Mouse (Mus musculus): ENCODE data around the gene Myh14. TPM values are rescaled to one million over a fixed set of nuclear protein-coding genes. Genes with fewer than 3 reads are reported as not detected.

Gene Myh14
- polyA plus RNA-seq, 1 experiment from 2014 or later, result 1.9 TPM

DNA sequence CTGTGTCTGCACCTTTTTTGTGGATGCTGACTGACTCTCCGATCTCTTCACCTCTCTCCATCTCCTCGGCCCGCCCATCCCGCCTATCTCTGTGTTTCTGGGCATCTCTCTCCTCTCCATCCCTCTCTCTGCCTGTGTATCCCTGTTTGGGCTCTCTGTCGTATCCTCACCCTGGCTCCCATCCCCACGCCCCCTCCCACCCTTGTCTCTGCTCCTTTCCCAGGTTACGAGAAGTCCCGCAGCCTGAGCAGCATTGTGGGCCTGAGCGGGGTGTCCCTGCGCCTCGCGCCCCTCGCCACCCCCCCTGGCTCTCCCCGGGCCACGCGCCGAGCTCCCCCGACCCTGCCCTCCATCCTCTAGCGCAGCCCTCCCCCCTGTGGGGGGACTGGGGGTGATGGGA is 69.0 kb downstream of the Myh14 start:
- H3K9me3 ChIP-seq (ENCODE audit: control insufficient read depth, low read length), result no peaks in the 10 kb centered on the region
- H3K27me3 ChIP-seq (ENCODE audit: control insufficient read depth, insufficient read depth, low read length), result peaks cover 64% of the 10 kb centered on the region
- no peak overlapping the region for H3K4me3 ChIP-seq (ENCODE audit: control insufficient read depth in 1 of 2, insufficient read depth in 1 of 2, low read depth in 1 of 2, low read length in 2 of 2)
- H3K36me3 ChIP-seq (ENCODE audit: control insufficient read depth, insufficient read depth, low read length), result no peaks in the 10 kb centered on the region
- H3K9ac ChIP-seq (ENCODE audit: low read length), result no peak overlapping the region
- no peak overlapping the region for H3K27ac ChIP-seq (replicated peaks in 1 of 2; ENCODE audit: control insufficient read depth in 1 of 2, insufficient read depth in 1 of 2, low read depth in 2 of 2, low read length in 2 of 2)
- no peak for ATAC-seq (ENCODE audit: insufficient number of reproducible peaks, insufficient read depth, low FRiP score, low read depth)
- 0 out of 4 replicates have a peak, but pooled peaks cover 0 to 2% of the 10 kb centered on the region in 2 experiments for H3K4me1 ChIP-seq (ENCODE audit: control insufficient read depth in 2 of 2, insufficient read depth in 2 of 2, low read length in 2 of 2)
- 13% methylated on average over 19 of the region's 19 CpGs for WGBS
- H3K4me2 ChIP-seq (ENCODE audit: low read length), result no peak overlapping the region

DNA sequence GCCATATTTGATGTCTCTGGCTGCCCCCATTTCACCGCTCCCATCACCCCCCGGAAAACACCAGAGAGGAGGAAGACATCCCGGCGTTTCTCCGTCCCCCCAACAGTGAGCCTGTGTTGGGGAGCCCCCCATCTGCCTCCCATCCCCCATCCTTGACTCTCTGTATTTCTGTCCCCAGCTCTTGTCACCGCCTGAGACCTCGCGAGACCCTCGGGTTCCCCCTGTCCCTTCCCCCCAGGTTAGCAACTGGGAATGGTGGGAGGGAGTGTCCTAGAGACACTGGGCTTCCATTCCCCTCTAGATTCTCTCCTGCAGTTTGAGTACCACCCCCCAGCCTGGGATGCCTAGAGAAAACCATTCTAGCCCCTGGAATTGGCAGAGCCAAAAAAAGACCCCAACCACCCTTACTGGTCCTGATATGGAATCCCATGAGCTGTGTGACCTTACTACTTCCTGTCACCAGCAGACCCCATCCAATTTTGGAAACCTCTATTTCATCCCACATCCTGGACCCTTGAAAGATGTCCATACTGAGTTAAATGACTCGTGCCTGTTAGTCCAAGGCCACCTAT is 69.9 kb downstream of the Myh14 start:
- Histone ChIP-seq H3K27ac (replicated peaks in 1 of 2; ENCODE audit: control insufficient read depth in 1 of 2, insufficient read depth in 1 of 2, low read depth in 2 of 2, low read length in 2 of 2) (no peak overlapping the region), H3K4me1 (ENCODE audit: control insufficient read depth in 2 of 2, insufficient read depth in 2 of 2, low read length in 2 of 2) (0 out of 4 replicates have a peak, but pooled peaks cover 0 to 2% of the 10 kb centered on the region in 2 experiments), H3K9ac (ENCODE audit: low read length) (no peak overlapping the region), H3K27me3 (ENCODE audit: control insufficient read depth, insufficient read depth, low read length) (peaks cover 56% of the 10 kb centered on the region), H3K4me3 (ENCODE audit: control insufficient read depth in 1 of 2, insufficient read depth in 1 of 2, low read depth in 1 of 2, low read length in 2 of 2) (no peak overlapping the region), H3K36me3 (ENCODE audit: control insufficient read depth, insufficient read depth, low read length) (no peaks in the 10 kb centered on the region), H3K9me3 (ENCODE audit: control insufficient read depth, low read length) (no peaks in the 10 kb centered on the region), H3K4me2 (ENCODE audit: low read length) (no peak overlapping the region)
- no peak for ATAC-seq (ENCODE audit: insufficient number of reproducible peaks, insufficient read depth, low FRiP score, low read depth)
- WGBS, result 79% methylated on average over 10 of the region's 10 CpGs

DNA sequence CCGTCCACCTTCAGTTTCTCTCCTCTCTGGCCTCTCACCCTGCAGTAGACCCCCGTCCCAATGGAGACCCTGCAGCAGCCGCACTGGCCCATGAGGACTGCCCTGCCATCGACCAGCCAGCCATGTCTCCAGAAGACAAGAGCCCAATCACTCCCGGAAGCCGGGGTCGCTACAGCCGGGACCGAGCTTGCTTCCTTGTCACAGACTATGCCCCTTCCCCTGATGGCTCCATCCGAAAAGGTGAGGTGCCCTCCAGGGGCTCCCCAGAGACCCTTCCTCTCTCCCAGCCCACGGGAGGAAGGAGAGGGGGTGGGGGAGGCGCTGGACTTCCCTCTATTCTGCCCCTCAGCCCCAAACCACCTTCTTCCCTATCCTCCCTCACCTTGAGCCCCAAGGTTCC is 72.3 kb downstream of the Myh14 start:
- 79% methylated on average over 12 of the region's 12 CpGs for WGBS
- Histone ChIP-seq H3K4me3 (ENCODE audit: control insufficient read depth in 1 of 2, insufficient read depth in 1 of 2, low read depth in 1 of 2, low read length in 2 of 2) (no peak overlapping the region), H3K9ac (ENCODE audit: low read length) (no peak overlapping the region), H3K36me3 (ENCODE audit: control insufficient read depth, insufficient read depth, low read length) (no peaks in the 10 kb centered on the region), H3K27me3 (ENCODE audit: control insufficient read depth, insufficient read depth, low read length) (peaks cover 36% of the 10 kb centered on the region), H3K9me3 (ENCODE audit: control insufficient read depth, low read length) (no peaks in the 10 kb centered on the region), H3K4me1 (ENCODE audit: control insufficient read depth in 2 of 2, insufficient read depth in 2 of 2, low read length in 2 of 2) (no peaks in the 10 kb centered on the region), H3K27ac (replicated peaks in 1 of 2; ENCODE audit: control insufficient read depth in 1 of 2, insufficient read depth in 1 of 2, low read depth in 2 of 2, low read length in 2 of 2) (no peak overlapping the region), H3K4me2 (ENCODE audit: low read length) (no peak overlapping the region)
- ATAC-seq (ENCODE audit: insufficient number of reproducible peaks, insufficient read depth, low FRiP score, low read depth), result no peak

DNA sequence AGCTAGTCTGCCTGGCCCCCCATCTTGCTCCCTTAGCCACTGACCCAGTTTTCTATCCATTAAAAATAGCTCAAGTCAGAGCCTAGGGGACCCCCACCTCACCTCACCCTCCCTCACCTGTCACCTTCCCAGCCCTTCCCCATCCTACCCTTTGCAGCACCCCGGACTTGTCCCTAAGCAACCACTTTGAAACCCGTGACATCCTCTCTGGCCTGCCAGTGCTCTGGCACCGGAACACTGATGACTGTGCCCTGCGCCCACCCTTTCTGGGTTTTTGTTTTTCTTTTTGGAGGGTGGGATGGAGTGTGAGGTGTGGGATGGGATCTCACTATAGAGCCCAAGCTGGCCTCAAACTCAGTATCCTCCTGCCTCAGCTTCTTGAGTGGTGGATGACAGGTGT is 73.0 kb downstream of the Myh14 start:
- Histone ChIP-seq H3K4me1 (ENCODE audit: control insufficient read depth in 2 of 2, insufficient read depth in 2 of 2, low read length in 2 of 2) (no peaks in the 10 kb centered on the region), H3K36me3 (ENCODE audit: control insufficient read depth, insufficient read depth, low read length) (no peaks in the 10 kb centered on the region), H3K9ac (ENCODE audit: low read length) (no peak overlapping the region), H3K9me3 (ENCODE audit: control insufficient read depth, low read length) (no peaks in the 10 kb centered on the region), H3K4me3 (ENCODE audit: control insufficient read depth in 1 of 2, insufficient read depth in 1 of 2, low read depth in 1 of 2, low read length in 2 of 2) (no peak overlapping the region), H3K4me2 (ENCODE audit: low read length) (no peak overlapping the region), H3K27me3 (ENCODE audit: control insufficient read depth, insufficient read depth, low read length) (peaks cover 36% of the 10 kb centered on the region), H3K27ac (replicated peaks in 1 of 2; ENCODE audit: control insufficient read depth in 1 of 2, insufficient read depth in 1 of 2, low read depth in 2 of 2, low read length in 2 of 2) (no peak overlapping the region)
- no peak for ATAC-seq (ENCODE audit: insufficient number of reproducible peaks, insufficient read depth, low FRiP score, low read depth)
- 86% methylated on average over 4 of the region's 4 CpGs for WGBS

- 52% methylated on average over 5 of the region's 5 CpGs for WGBS
- Histone ChIP-seq H3K27ac (replicated peaks in 1 of 2; ENCODE audit: control insufficient read depth in 1 of 2, insufficient read depth in 1 of 2, low read depth in 2 of 2, low read length in 2 of 2) (no peak overlapping the region), H3K4me2 (ENCODE audit: low read length) (no peak overlapping the region), H3K4me3 (ENCODE audit: control insufficient read depth in 1 of 2, insufficient read depth in 1 of 2, low read depth in 1 of 2, low read length in 2 of 2) (no peak overlapping the region), H3K9ac (ENCODE audit: low read length) (no peak overlapping the region), H3K36me3 (ENCODE audit: control insufficient read depth, insufficient read depth, low read length) (no peaks in the 10 kb centered on the region), H3K27me3 (ENCODE audit: control insufficient read depth, insufficient read depth, low read length) (peaks cover 36% of the 10 kb centered on the region), H3K9me3 (ENCODE audit: control insufficient read depth, low read length) (no peaks in the 10 kb centered on the region), H3K4me1 (ENCODE audit: control insufficient read depth in 2 of 2, insufficient read depth in 2 of 2, low read length in 2 of 2) (no peaks in the 10 kb centered on the region)
- ATAC-seq (ENCODE audit: insufficient number of reproducible peaks, insufficient read depth, low FRiP score, low read depth), result no peak
These were observed 73.6 kb downstream of the Myh14 start for GRCm38 (mm10) chr7:44596996-44597538.

- Histone ChIP-seq H3K27ac (replicated peaks in 1 of 2; ENCODE audit: control insufficient read depth in 1 of 2, insufficient read depth in 1 of 2, low read depth in 2 of 2, low read length in 2 of 2) (no peak overlapping the region), H3K9ac (ENCODE audit: low read length) (no peak overlapping the region), H3K4me3 (ENCODE audit: control insufficient read depth in 1 of 2, insufficient read depth in 1 of 2, low read depth in 1 of 2, low read length in 2 of 2) (no peak overlapping the region), H3K27me3 (ENCODE audit: control insufficient read depth, insufficient read depth, low read length) (peaks cover 36% of the 10 kb centered on the region), H3K4me2 (ENCODE audit: low read length) (no peak overlapping the region), H3K36me3 (ENCODE audit: control insufficient read depth, insufficient read depth, low read length) (no peaks in the 10 kb centered on the region), H3K9me3 (ENCODE audit: control insufficient read depth, low read length) (no peaks in the 10 kb centered on the region), H3K4me1 (ENCODE audit: control insufficient read depth in 2 of 2, insufficient read depth in 2 of 2, low read length in 2 of 2) (peaks cover 0 to 9% of the 10 kb centered on the region in 2 experiments; a peak in 1 of 4 replicates)
- no peak for ATAC-seq (ENCODE audit: insufficient number of reproducible peaks, insufficient read depth, low FRiP score, low read depth)
- WGBS, result 90% methylated on average over 6 of the region's 6 CpGs
These were observed 74.6 kb downstream of the Myh14 start for GRCm38 (mm10) chr7:44596051-44596450.

DNA sequence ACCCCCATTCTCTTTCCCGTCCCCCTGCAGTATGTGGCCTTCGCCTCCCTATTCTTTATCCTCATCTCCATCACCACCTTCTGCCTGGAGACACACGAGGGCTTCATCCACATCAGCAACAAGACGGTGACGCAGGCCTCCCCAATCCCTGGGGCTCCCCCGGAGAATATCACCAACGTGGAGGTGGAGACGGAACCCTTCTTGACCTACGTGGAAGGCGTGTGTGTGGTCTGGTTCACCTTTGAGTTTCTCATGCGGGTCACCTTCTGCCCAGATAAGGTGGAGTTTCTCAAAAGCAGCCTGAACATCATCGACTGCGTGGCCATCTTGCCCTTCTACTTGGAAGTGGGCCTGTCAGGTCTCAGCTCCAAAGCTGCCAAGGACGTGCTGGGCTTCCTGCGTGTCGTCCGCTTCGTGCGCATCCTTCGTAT is 75.5 kb downstream of the Myh14 start:
- Histone ChIP-seq H3K4me1 (ENCODE audit: control insufficient read depth in 2 of 2, insufficient read depth in 2 of 2, low read length in 2 of 2) (peaks cover 3 to 9% of the 10 kb centered on the region in 2 experiments; a peak in 2 of 4 replicates), H3K27ac (replicated peaks in 1 of 2; ENCODE audit: control insufficient read depth in 1 of 2, insufficient read depth in 1 of 2, low read depth in 2 of 2, low read length in 2 of 2) (no peak overlapping the region), H3K9me3 (ENCODE audit: control insufficient read depth, low read length) (no peaks in the 10 kb centered on the region), H3K4me2 (ENCODE audit: low read length) (no peak overlapping the region), H3K36me3 (ENCODE audit: control insufficient read depth, insufficient read depth, low read length) (no peaks in the 10 kb centered on the region), H3K9ac (ENCODE audit: low read length) (no peak overlapping the region), H3K27me3 (ENCODE audit: control insufficient read depth, insufficient read depth, low read length) (peaks cover 36% of the 10 kb centered on the region), H3K4me3 (ENCODE audit: control insufficient read depth in 1 of 2, insufficient read depth in 1 of 2, low read depth in 1 of 2, low read length in 2 of 2) (no peak overlapping the region)
- ATAC-seq (ENCODE audit: insufficient number of reproducible peaks, insufficient read depth, low FRiP score, low read depth), result no peak
- 83% methylated on average over 20 of the region's 20 CpGs for WGBS

DNA sequence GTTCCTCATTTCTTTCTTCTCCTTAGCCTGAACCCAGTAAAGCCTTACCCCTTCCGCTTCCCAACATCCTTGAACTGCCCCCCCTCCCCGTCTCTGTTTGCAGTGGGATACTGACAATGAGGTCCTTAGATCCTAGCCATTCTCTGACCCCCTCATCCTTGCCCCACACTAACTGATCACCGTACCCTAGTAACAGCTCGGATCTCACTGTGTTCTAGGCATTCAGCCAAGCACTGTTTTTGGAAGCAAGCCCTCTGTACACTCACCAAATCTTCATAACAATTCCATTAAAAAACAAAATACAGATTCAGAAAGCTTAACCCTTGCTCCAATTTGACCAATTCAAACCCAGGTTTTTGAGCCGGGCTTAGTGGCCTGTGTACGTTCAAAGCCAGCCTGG is 76.4 kb downstream of the Myh14 start:
- H3K4me2 ChIP-seq (ENCODE audit: low read length), result no peak overlapping the region
- no peak overlapping the region for H3K27ac ChIP-seq (replicated peaks in 1 of 2; ENCODE audit: control insufficient read depth in 1 of 2, insufficient read depth in 1 of 2, low read depth in 2 of 2, low read length in 2 of 2)
- H3K4me3 ChIP-seq (ENCODE audit: control insufficient read depth in 1 of 2, insufficient read depth in 1 of 2, low read depth in 1 of 2, low read length in 2 of 2), result no peak overlapping the region
- no peaks in the 10 kb centered on the region for H3K36me3 ChIP-seq (ENCODE audit: control insufficient read depth, insufficient read depth, low read length)
- H3K27me3 ChIP-seq (ENCODE audit: control insufficient read depth, insufficient read depth, low read length), result peaks cover 45% of the 10 kb centered on the region
- ATAC-seq (ENCODE audit: insufficient number of reproducible peaks, insufficient read depth, low FRiP score, low read depth), result no peak
- no peaks in the 10 kb centered on the region for H3K9me3 ChIP-seq (ENCODE audit: control insufficient read depth, low read length)
- WGBS, result 65% methylated on average over 6 of the region's 6 CpGs
- H3K9ac ChIP-seq (ENCODE audit: low read length), result no peak overlapping the region
- H3K4me1 ChIP-seq (ENCODE audit: control insufficient read depth in 2 of 2, insufficient read depth in 2 of 2, low read length in 2 of 2), result peaks cover 3 to 10% of the 10 kb centered on the region in 2 experiments; a peak in 3 of 4 replicates

Measured in heart, embryonic 14.5 days (tissue).